Mouse (Mus musculus): ENCODE measurements around the gene Actrt3. TPM values are rescaled to one million over a fixed set of nuclear protein-coding genes. Genes with fewer than 3 reads are reported as not detected.

Gene Actrt3
- polyA plus RNA-seq, 1 experiment = 0.02 TPM

DNA sequence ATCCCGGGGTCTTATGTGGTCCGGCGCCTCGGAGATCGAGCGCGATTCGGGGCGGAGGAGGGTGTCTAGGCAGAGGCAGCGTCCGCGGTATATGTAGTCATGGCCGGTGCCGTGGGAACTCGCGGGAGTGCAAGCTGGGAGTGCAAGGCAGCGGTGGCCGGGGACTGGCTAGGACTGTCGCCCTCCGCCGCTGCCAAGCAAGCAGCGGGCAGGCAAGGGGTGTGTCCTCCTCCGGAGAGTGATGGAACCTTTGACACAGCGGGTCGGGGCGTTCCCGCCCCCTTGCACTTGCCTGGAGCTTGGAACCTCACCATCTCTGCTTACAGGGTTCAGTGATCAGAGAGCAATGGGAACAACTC, 3.0 kb upstream of the Actrt3 start:
- no peaks in the 10 kb centered on the region for H3K27me3 ChIP-seq (ENCODE audit: control insufficient read depth, insufficient read depth, insufficient read length)
- peaks cover 37% of the 10 kb centered on the region for H3K79me2 ChIP-seq (ENCODE audit: control insufficient read depth, insufficient read depth)
- peaks cover 12% of the 10 kb centered on the region for H3K79me3 ChIP-seq (ENCODE audit: low read depth)
- H3K4me3 ChIP-seq (ENCODE audit: insufficient read depth, poor library complexity, severe bottlenecking) = peak overlapping the region; percentile 65
- peak overlapping the region; percentile 86 for H3ac ChIP-seq (ENCODE audit: control insufficient read depth, insufficient read length, low read depth)
- TF ChIP-seq MAX (IDR thresholded peaks at IDR 0.05) = no peak
- no peak for TF ChIP-seq FOSL1 (IDR thresholded peaks at IDR 0.05; ENCODE audit: insufficient read depth, low read length, poor library complexity, severe bottlenecking)
- TF ChIP-seq CEBPB (IDR thresholded peaks at IDR 0.05; ENCODE audit: low read depth) = no peak
- no peak for TF ChIP-seq USF1 (IDR thresholded peaks at IDR 0.05; ENCODE audit: low read depth)
- no peak for TF ChIP-seq MYOD1 (IDR thresholded peaks at IDR 0.05; ENCODE audit: control insufficient read depth, insufficient read length, low read depth)
- TF ChIP-seq CTCF (IDR thresholded peaks at IDR 0.05; ENCODE audit: control insufficient read depth, insufficient read depth, insufficient read length) = no peak
- no peak for TF ChIP-seq MYOG (IDR thresholded peaks at IDR 0.05; ENCODE audit: control insufficient read depth, extremely low read depth, insufficient read length)
- peaks cover 37% of the 10 kb centered on the region for H3K36me3 ChIP-seq (ENCODE audit: control insufficient read depth, insufficient read depth)

DNA sequence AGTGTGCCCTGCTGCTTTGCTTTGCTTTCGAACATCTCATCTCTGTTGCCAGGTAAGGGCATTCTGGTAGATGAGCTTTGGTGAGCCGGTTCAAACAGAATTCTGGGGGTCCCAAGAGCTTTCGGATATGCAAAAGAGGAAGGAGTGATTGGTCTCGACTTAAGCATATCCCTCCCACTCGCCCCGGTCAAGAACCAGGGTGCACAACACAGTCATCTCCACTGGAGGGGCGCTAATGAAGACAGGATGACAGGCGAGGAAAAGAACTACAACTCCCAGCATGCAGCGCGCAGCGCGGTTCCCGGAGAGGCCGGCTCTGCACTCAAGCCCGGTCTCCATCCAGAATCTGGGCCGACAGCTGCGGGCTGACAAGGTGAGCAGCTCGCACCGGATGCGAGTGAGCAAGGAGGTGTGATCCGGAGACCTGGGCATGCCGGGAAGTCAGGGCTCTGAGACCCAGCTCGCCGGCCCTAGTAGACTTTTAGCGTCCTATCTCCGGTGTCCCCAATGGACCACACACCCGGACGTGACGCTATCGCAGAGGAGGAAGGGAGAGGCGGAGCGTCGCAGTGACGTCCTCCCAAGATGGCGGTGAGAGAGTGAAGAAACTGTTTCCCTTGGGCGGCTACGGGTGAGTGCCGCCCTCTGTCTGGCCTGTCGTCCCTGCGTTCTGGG, 2.5 kb upstream of the Actrt3 start, which contains the start of gene Mynn:
TSS of gene Mynn (plus strand) at position 1 of the 675 bp plus-strand sequence.
- peaks cover 32% of the 10 kb centered on the region for H3K36me3 ChIP-seq (ENCODE audit: control insufficient read depth, insufficient read depth)
- H3K79me3 ChIP-seq (ENCODE audit: low read depth) = peaks cover 12% of the 10 kb centered on the region
- H3K27me3 ChIP-seq (ENCODE audit: control insufficient read depth, insufficient read depth, insufficient read length) = no peaks in the 10 kb centered on the region
- peak within 1 kb of the TSS; percentile 65 for H3K4me3 ChIP-seq (ENCODE audit: insufficient read depth, poor library complexity, severe bottlenecking)
- TF ChIP-seq MYOD1 (IDR thresholded peaks at IDR 0.05; ENCODE audit: control insufficient read depth, insufficient read length, low read depth) (no peak), MAX (IDR thresholded peaks at IDR 0.05) (no peak), CTCF (IDR thresholded peaks at IDR 0.05; ENCODE audit: control insufficient read depth, insufficient read depth, insufficient read length) (no peak), USF1 (IDR thresholded peaks at IDR 0.05; ENCODE audit: low read depth) (no peak), CEBPB (IDR thresholded peaks at IDR 0.05; ENCODE audit: low read depth) (no peak), FOSL1 (IDR thresholded peaks at IDR 0.05; ENCODE audit: insufficient read depth, low read length, poor library complexity, severe bottlenecking) (no peak), MYOG (IDR thresholded peaks at IDR 0.05; ENCODE audit: control insufficient read depth, extremely low read depth, insufficient read length) (no peak)
- H3K79me2 ChIP-seq (ENCODE audit: control insufficient read depth, insufficient read depth) = peaks cover 32% of the 10 kb centered on the region
- peak within 1 kb of the TSS; percentile 86 for H3ac ChIP-seq (ENCODE audit: control insufficient read depth, insufficient read length, low read depth)

- Histone ChIP-seq H3ac (ENCODE audit: control insufficient read depth, insufficient read length, low read depth) (no peak overlapping the region), H3K4me3 (ENCODE audit: insufficient read depth, poor library complexity, severe bottlenecking) (peak overlapping the region; percentile 65), H3K27me3 (ENCODE audit: control insufficient read depth, insufficient read depth, insufficient read length) (no peaks in the 10 kb centered on the region), H3K79me2 (ENCODE audit: control insufficient read depth, insufficient read depth) (peaks cover 30% of the 10 kb centered on the region), H3K36me3 (ENCODE audit: control insufficient read depth, insufficient read depth) (peaks cover 26% of the 10 kb centered on the region), H3K79me3 (ENCODE audit: low read depth) (peaks cover 12% of the 10 kb centered on the region)
- no peak for TF ChIP-seq USF1 (IDR thresholded peaks at IDR 0.05; ENCODE audit: low read depth)
- TF ChIP-seq MYOD1 (IDR thresholded peaks at IDR 0.05; ENCODE audit: control insufficient read depth, insufficient read length, low read depth) = no peak
- no peak for TF ChIP-seq MAX (IDR thresholded peaks at IDR 0.05)
- TF ChIP-seq CEBPB (IDR thresholded peaks at IDR 0.05; ENCODE audit: low read depth) = no peak
- no peak for TF ChIP-seq CTCF (IDR thresholded peaks at IDR 0.05; ENCODE audit: control insufficient read depth, insufficient read depth, insufficient read length)
Measured at GRCm38 (mm10) chr3:30601610-30602064, 1.9 kb upstream of the Actrt3 start.

- Histone ChIP-seq H3K36me3 (ENCODE audit: control insufficient read depth, insufficient read depth) (peaks cover 21% of the 10 kb centered on the region), H3K4me3 (ENCODE audit: insufficient read depth, poor library complexity, severe bottlenecking) (peak overlapping the region; percentile 65), H3K79me2 (ENCODE audit: control insufficient read depth, insufficient read depth) (peaks cover 30% of the 10 kb centered on the region), H3K27me3 (ENCODE audit: control insufficient read depth, insufficient read depth, insufficient read length) (no peaks in the 10 kb centered on the region), H3ac (ENCODE audit: control insufficient read depth, insufficient read length, low read depth) (no peak overlapping the region), H3K79me3 (ENCODE audit: low read depth) (peaks cover 12% of the 10 kb centered on the region)
- TF ChIP-seq CEBPB (IDR thresholded peaks at IDR 0.05; ENCODE audit: low read depth) (no peak), MAX (IDR thresholded peaks at IDR 0.05) (no peak), MYOG (IDR thresholded peaks at IDR 0.05; ENCODE audit: control insufficient read depth, extremely low read depth, insufficient read length) (no peak), USF1 (IDR thresholded peaks at IDR 0.05; ENCODE audit: low read depth) (no peak)
Measured at GRCm38 (mm10) chr3:30601175-30601574, 1.4 kb upstream of the Actrt3 start.

GRCm38 (mm10) chr3:30600717-30601116, 978 bp upstream of the Actrt3 start:
- H3K36me3 ChIP-seq (ENCODE audit: control insufficient read depth, insufficient read depth) = peaks cover 17% of the 10 kb centered on the region
- peak overlapping the region; percentile 61 for H3ac ChIP-seq (ENCODE audit: control insufficient read depth, insufficient read length, low read depth)
- no peaks in the 10 kb centered on the region for H3K27me3 ChIP-seq (ENCODE audit: control insufficient read depth, insufficient read depth, insufficient read length)
- H3K4me3 ChIP-seq (ENCODE audit: insufficient read depth, poor library complexity, severe bottlenecking) = peak overlapping the region; percentile 44
- H3K79me2 ChIP-seq (ENCODE audit: control insufficient read depth, insufficient read depth) = peaks cover 30% of the 10 kb centered on the region
- no peak for TF ChIP-seq USF1 (IDR thresholded peaks at IDR 0.05; ENCODE audit: low read depth)
- no peak for TF ChIP-seq MYOG (IDR thresholded peaks at IDR 0.05; ENCODE audit: control insufficient read depth, extremely low read depth, insufficient read length)
- TF ChIP-seq CEBPB (IDR thresholded peaks at IDR 0.05; ENCODE audit: low read depth) = no peak
- no peak for TF ChIP-seq MYOD1 (IDR thresholded peaks at IDR 0.05; ENCODE audit: control insufficient read depth, insufficient read length, low read depth)
- TF ChIP-seq CTCF (IDR thresholded peaks at IDR 0.05; ENCODE audit: control insufficient read depth, insufficient read depth, insufficient read length) = no peak
- peak; percentile 63 for TF ChIP-seq MAX (IDR thresholded peaks at IDR 0.05)
- no peak for TF ChIP-seq FOSL1 (IDR thresholded peaks at IDR 0.05; ENCODE audit: insufficient read depth, low read length, poor library complexity, severe bottlenecking)
- peaks cover 12% of the 10 kb centered on the region for H3K79me3 ChIP-seq (ENCODE audit: low read depth)

- no peak overlapping the region for H3K4me3 ChIP-seq (ENCODE audit: insufficient read depth, poor library complexity, severe bottlenecking)
Measured at GRCm38 (mm10) chr3:30597271-30597670, 2.5 kb downstream of the Actrt3 start.

More at GRCm38 (mm10) chr3:30597271-30597670, 2.5 kb downstream of the Actrt3 start:
- H3ac ChIP-seq (ENCODE audit: control insufficient read depth, insufficient read length, low read depth) = no peak overlapping the region
- no peaks in the 10 kb centered on the region for H3K79me3 ChIP-seq (ENCODE audit: low read depth)
- no peaks in the 10 kb centered on the region for H3K79me2 ChIP-seq (ENCODE audit: control insufficient read depth, insufficient read depth)
- no peaks in the 10 kb centered on the region for H3K27me3 ChIP-seq (ENCODE audit: control insufficient read depth, insufficient read depth, insufficient read length)
- TF ChIP-seq MYOG (IDR thresholded peaks at IDR 0.05; ENCODE audit: control insufficient read depth, extremely low read depth, insufficient read length) (no peak), MYOD1 (IDR thresholded peaks at IDR 0.05; ENCODE audit: control insufficient read depth, insufficient read length, low read depth) (no peak), FOSL1 (IDR thresholded peaks at IDR 0.05; ENCODE audit: insufficient read depth, low read length, poor library complexity, severe bottlenecking) (no peak), USF1 (IDR thresholded peaks at IDR 0.05; ENCODE audit: low read depth) (no peak), MAX (IDR thresholded peaks at IDR 0.05) (no peak), CTCF (IDR thresholded peaks at IDR 0.05; ENCODE audit: control insufficient read depth, insufficient read depth, insufficient read length) (no peak)
- no peaks in the 10 kb centered on the region for H3K36me3 ChIP-seq (ENCODE audit: control insufficient read depth, insufficient read depth)

Data from C2C12 (cell line).